Mouse (Mus musculus) kidney, embryonic 15.5 days (tissue): ENCODE data around the gene Ucn3. TPM values are rescaled to one million over a fixed set of nuclear protein-coding genes. Genes with fewer than 3 reads are reported as not detected.

ENCODE experiments used
- microRNA-seq: library from miRNA; unstranded; fragments of <30 nt; microRNA quantifications from one replicate; pipeline ENCODE4, GENCODE M21; 2016
- polyA plus RNA-seq: library from polyadenylated mRNA; unstranded; fragments of >200 nt; fragmentation: Nextera tagmentation; extraction: Ambion mirVana; gene quantifications from 2 replicates; pipeline ENCODE4 v1.2.1, GENCODE M21; 2015

Ucn3 gene
- polyA plus RNA-seq, 1 experiment from 2014 or later: not detected

Small RNAs within 50 kb of the gene (microRNA-seq; reads per million reads assigned to microRNA genes)
- gene Gm22460: not detected

Other genes with a start within 250 kb of the Ucn3 start
- 0.45 and 0.74 TPM in 2 replicates for gene Calml3, start 141.0 kb downstream of the Ucn3 start, polyA plus RNA-seq
- gene Calm4, start 107.6 kb downstream of the Ucn3 start, polyA plus RNA-seq: 0.17 and 3.2 TPM in 2 replicates
- not detected in 2 replicates for gene Calm5, start 91.2 kb downstream of the Ucn3 start, polyA plus RNA-seq
- gene Net1, start 27.1 kb downstream of the Ucn3 start, polyA plus RNA-seq: 61.6 and 62.9 TPM in 2 replicates
- gene Tubal3, start 27.1 kb downstream of the Ucn3 start, polyA plus RNA-seq: not detected in 2 replicates
- 1.4 and 2.8 TPM in 2 replicates for gene Akr1c14, start 103.7 kb upstream of the Ucn3 start, polyA plus RNA-seq
- 1.7 and 2.9 TPM in 2 replicates for gene Akr1c18, start 205.3 kb upstream of the Ucn3 start, polyA plus RNA-seq
- 5.9 and 6.5 TPM in 2 replicates for gene Akr1c13, start 245.8 kb upstream of the Ucn3 start, polyA plus RNA-seq